Mouse (Mus musculus): ENCODE data around the gene Ndufc1.

DNA sequence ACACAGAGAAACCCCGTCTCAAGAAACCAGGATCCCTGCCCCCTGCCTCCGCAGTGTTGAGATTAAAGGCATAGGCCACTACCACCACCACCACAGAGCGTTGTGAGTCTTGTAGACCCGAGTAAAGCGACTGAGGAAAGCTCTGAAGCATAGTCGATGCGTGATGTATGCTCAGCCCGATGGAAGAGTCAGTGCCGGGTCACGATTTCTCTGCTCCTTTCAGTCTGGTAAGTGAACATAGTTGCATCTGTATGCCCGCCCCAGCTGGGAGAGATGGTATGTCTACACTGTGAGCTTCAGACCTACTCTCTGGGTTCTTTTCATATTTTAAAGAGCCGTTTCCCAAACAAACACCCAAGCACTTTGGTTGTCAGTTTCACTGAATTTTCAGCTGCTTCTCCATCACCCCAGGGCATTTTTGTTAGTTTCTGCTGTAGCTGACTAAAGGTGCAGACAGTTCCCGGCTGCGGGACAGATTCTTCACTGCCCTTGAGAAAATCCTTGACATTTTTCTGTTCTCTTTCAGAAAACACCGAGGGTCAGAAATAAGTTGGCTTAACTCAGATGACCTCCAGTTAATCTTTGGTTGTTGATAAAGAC is 11.0 kb downstream of the Ndufc1 start:
- no peak for TF ChIP-seq CTCF (IDR thresholded peaks at IDR 0.05; ENCODE audit: insufficient read depth, low read length)
- TF ChIP-seq POLR2A (IDR thresholded peaks at IDR 0.05; ENCODE audit: borderline replicate concordance, extremely low read depth, low read depth, low read length), result no peak

Measured in lung, adult 2 months (tissue).